Mouse (Mus musculus): ENCODE measurements around the gene Gm45140. TPM values are rescaled to one million over a fixed set of nuclear protein-coding genes. Genes with fewer than 3 reads are reported as not detected.

The Gm45140 gene
- polyA plus RNA-seq, 1 experiment from 2014 or later, result 2.3 TPM

DNA sequence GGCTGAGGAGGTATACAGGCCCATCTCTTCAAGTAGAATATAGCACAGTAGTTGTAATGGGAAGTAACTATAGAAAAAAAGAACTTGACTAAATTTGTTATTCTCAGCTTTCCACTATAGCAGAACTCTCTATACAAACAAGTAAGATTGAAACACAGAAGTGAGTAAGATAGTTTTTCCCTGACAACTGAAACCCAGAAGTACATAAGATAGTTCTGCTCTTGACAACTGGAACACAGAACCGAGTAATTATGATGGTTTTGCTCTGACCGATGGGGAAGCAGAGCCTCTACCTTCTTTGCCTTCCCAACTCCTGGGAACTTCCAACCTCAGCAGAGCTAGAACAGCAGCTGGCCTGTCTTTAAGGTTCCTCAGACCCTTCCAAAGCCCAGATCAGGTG, 26.5 kb downstream of the Gm45140 start:
- peaks cover 8% of the 10 kb centered on the region for H3K4me1 ChIP-seq (ENCODE audit: control insufficient read depth, insufficient read depth, low read length)
- H3K9ac ChIP-seq (ENCODE audit: low read depth, low read length), result no peak overlapping the region
- H3K4me3 ChIP-seq (ENCODE audit: low read depth, low read length), result no peak overlapping the region
- no peak for ATAC-seq (replicated peaks; ENCODE audit: insufficient number of reproducible peaks, low FRiP score, low TSS enrichment)
- no peaks in the 10 kb centered on the region for H3K27me3 ChIP-seq (ENCODE audit: control insufficient read depth, insufficient read depth, low read length)
- WGBS (ENCODE audit: insufficient replicate concordance), result 90% methylated on average over 2 of the region's 2 CpGs
- H3K4me2 ChIP-seq, result peak overlapping the region; percentile 97; the same call in 1 of the 2 replicates
- no peaks in the 10 kb centered on the region for H3K36me3 ChIP-seq (ENCODE audit: control insufficient read depth, insufficient read depth, low read length)
- no peaks in the 10 kb centered on the region for H3K9me3 ChIP-seq (replicated peaks; ENCODE audit: control insufficient read depth, low read length)
- no peak overlapping the region for H3K27ac ChIP-seq (ENCODE audit: low read depth, low read length)

DNA sequence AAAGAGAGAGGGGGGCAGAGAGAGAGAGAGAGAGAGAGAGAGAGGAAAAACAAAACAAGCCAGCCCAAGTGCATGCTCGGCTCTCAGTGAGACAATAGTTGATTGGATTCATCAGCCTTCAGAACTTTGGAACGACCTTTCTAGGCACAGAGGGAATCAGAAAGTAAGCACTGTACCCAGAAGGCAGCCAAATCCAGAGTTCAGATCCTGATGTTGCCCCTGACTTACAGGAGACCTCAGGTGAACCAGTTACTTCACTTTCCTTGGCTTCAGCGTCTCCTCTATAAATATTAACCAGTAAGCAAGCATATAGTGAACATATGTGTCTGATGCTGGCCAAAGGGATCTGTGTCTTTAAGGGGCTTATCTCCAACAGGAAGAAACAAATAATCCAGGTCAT, 27.1 kb downstream of the Gm45140 start:
- H3K27ac ChIP-seq (ENCODE audit: low read depth, low read length), result no peak overlapping the region
- no peak overlapping the region for H3K9ac ChIP-seq (ENCODE audit: low read depth, low read length)
- H3K4me3 ChIP-seq (ENCODE audit: low read depth, low read length), result no peak overlapping the region
- H3K9me3 ChIP-seq (replicated peaks; ENCODE audit: control insufficient read depth, low read length), result no peaks in the 10 kb centered on the region
- H3K4me1 ChIP-seq (ENCODE audit: control insufficient read depth, insufficient read depth, low read length), result peaks cover 8% of the 10 kb centered on the region
- H3K36me3 ChIP-seq (ENCODE audit: control insufficient read depth, insufficient read depth, low read length), result no peaks in the 10 kb centered on the region
- 68% methylated on average over 3 of the region's 3 CpGs for WGBS (ENCODE audit: insufficient replicate concordance)
- H3K27me3 ChIP-seq (ENCODE audit: control insufficient read depth, insufficient read depth, low read length), result no peaks in the 10 kb centered on the region
- H3K4me2 ChIP-seq, result no peak overlapping the region
- no peak for ATAC-seq (replicated peaks; ENCODE audit: insufficient number of reproducible peaks, low FRiP score, low TSS enrichment)

- no peak overlapping the region for H3K4me2 ChIP-seq
- H3K4me1 ChIP-seq (ENCODE audit: control insufficient read depth, insufficient read depth, low read length), result peaks cover 8% of the 10 kb centered on the region
- no peaks in the 10 kb centered on the region for H3K27me3 ChIP-seq (ENCODE audit: control insufficient read depth, insufficient read depth, low read length)
- 78% methylated on average over 4 of the region's 4 CpGs for WGBS (ENCODE audit: insufficient replicate concordance)
- ATAC-seq (replicated peaks; ENCODE audit: insufficient number of reproducible peaks, low FRiP score, low TSS enrichment), result no peak
- no peaks in the 10 kb centered on the region for H3K36me3 ChIP-seq (ENCODE audit: control insufficient read depth, insufficient read depth, low read length)
- no peak overlapping the region for H3K9ac ChIP-seq (ENCODE audit: low read depth, low read length)
- no peaks in the 10 kb centered on the region for H3K9me3 ChIP-seq (replicated peaks; ENCODE audit: control insufficient read depth, low read length)
- H3K27ac ChIP-seq (ENCODE audit: low read depth, low read length), result no peak overlapping the region; the same call in 1 of the 2 replicates
- H3K4me3 ChIP-seq (ENCODE audit: low read depth, low read length), result no peak overlapping the region
These were observed 27.7 kb downstream of the Gm45140 start for GRCm38 (mm10) chr6:87807735-87808440.

- Histone ChIP-seq H3K4me1 (ENCODE audit: control insufficient read depth, insufficient read depth, low read length) (no peaks in the 10 kb centered on the region), H3K36me3 (ENCODE audit: control insufficient read depth, insufficient read depth, low read length) (no peaks in the 10 kb centered on the region), H3K9ac (ENCODE audit: low read depth, low read length) (no peak overlapping the region), H3K27ac (ENCODE audit: low read depth, low read length) (no peak overlapping the region), H3K9me3 (replicated peaks; ENCODE audit: control insufficient read depth, low read length) (no peaks in the 10 kb centered on the region), H3K4me2 (no peak overlapping the region), H3K4me3 (ENCODE audit: low read depth, low read length) (no peak overlapping the region), H3K27me3 (ENCODE audit: control insufficient read depth, insufficient read depth, low read length) (no peaks in the 10 kb centered on the region)
- WGBS (ENCODE audit: insufficient replicate concordance), result 41% methylated on average over 2 of the region's 2 CpGs
- ATAC-seq (replicated peaks; ENCODE audit: insufficient number of reproducible peaks, low FRiP score, low TSS enrichment), result no peak
These were observed 28.7 kb downstream of the Gm45140 start for GRCm38 (mm10) chr6:87806857-87807256.

DNA sequence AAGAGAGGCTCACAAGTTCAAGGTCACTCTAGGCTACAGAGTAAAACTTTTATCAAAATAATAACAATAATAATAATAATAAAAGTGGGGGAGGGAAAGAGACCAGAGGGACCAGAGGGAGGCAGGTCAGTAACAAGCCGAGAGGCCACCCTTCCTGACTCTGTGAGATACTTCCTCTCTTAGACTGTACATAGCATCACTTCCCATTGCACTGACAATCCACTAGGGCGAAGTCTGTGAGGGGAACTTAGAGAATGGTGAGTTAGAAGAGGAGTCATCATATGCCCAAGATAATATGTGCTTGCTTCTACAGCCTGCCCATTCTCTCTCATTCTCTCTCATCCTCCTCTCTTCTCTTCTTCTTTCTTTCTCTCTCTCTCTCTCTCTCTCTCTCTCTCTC, 29.6 kb downstream of the Gm45140 start:
- Histone ChIP-seq H3K4me3 (ENCODE audit: low read depth, low read length) (no peak overlapping the region), H3K27me3 (ENCODE audit: control insufficient read depth, insufficient read depth, low read length) (no peaks in the 10 kb centered on the region), H3K4me2 (no peak overlapping the region), H3K27ac (ENCODE audit: low read depth, low read length) (no peak overlapping the region), H3K4me1 (ENCODE audit: control insufficient read depth, insufficient read depth, low read length) (no peaks in the 10 kb centered on the region), H3K9me3 (replicated peaks; ENCODE audit: control insufficient read depth, low read length) (no peaks in the 10 kb centered on the region), H3K36me3 (ENCODE audit: control insufficient read depth, insufficient read depth, low read length) (no peaks in the 10 kb centered on the region), H3K9ac (ENCODE audit: low read depth, low read length) (no peak overlapping the region)
- 61% methylated on average over 2 of the region's 2 CpGs for WGBS (ENCODE audit: insufficient replicate concordance)
- no peak for ATAC-seq (replicated peaks; ENCODE audit: insufficient number of reproducible peaks, low FRiP score, low TSS enrichment)

- H3K9ac ChIP-seq (ENCODE audit: low read depth, low read length), result no peak overlapping the region
- no peaks in the 10 kb centered on the region for H3K36me3 ChIP-seq (ENCODE audit: control insufficient read depth, insufficient read depth, low read length)
- H3K4me3 ChIP-seq (ENCODE audit: low read depth, low read length), result no peak overlapping the region
- H3K27me3 ChIP-seq (ENCODE audit: control insufficient read depth, insufficient read depth, low read length), result no peaks in the 10 kb centered on the region
- no peak for ATAC-seq (replicated peaks; ENCODE audit: insufficient number of reproducible peaks, low FRiP score, low TSS enrichment)
- H3K4me2 ChIP-seq, result no peak overlapping the region
- no peaks in the 10 kb centered on the region for H3K9me3 ChIP-seq (replicated peaks; ENCODE audit: control insufficient read depth, low read length)
- no peak overlapping the region for H3K27ac ChIP-seq (ENCODE audit: low read depth, low read length)
- H3K4me1 ChIP-seq (ENCODE audit: control insufficient read depth, insufficient read depth, low read length), result no peaks in the 10 kb centered on the region
- 90% methylated on average over 7 of the region's 7 CpGs for WGBS (ENCODE audit: insufficient replicate concordance)
These were observed 30.1 kb downstream of the Gm45140 start for GRCm38 (mm10) chr6:87805448-87805847.

DNA sequence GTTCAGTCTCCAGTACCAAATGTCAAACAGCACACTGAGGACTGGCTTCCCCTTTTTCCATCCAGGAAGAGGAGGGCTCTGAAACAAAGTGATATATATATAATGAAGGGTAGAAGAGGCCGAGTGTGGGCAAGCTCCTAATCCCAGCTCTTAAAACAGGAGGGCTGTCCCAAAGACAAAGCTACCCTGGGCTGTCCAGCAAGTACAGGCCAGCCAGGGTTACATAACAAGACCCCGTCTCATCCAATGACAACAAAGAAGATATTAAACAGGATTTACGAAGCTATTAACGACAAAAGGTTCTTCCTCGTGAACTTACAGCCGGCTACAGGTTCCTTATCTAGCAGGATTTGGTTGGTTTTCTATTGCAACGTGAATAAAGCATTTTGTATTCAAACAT, 30.7 kb downstream of the Gm45140 start:
- Histone ChIP-seq H3K27ac (ENCODE audit: low read depth, low read length) (no peak overlapping the region), H3K36me3 (ENCODE audit: control insufficient read depth, insufficient read depth, low read length) (no peaks in the 10 kb centered on the region), H3K9ac (ENCODE audit: low read depth, low read length) (no peak overlapping the region), H3K4me3 (ENCODE audit: low read depth, low read length) (no peak overlapping the region), H3K4me1 (ENCODE audit: control insufficient read depth, insufficient read depth, low read length) (no peaks in the 10 kb centered on the region), H3K4me2 (no peak overlapping the region), H3K27me3 (ENCODE audit: control insufficient read depth, insufficient read depth, low read length) (no peaks in the 10 kb centered on the region), H3K9me3 (replicated peaks; ENCODE audit: control insufficient read depth, low read length) (no peaks in the 10 kb centered on the region)
- 78% methylated on average over 7 of the region's 7 CpGs for WGBS (ENCODE audit: insufficient replicate concordance)
- ATAC-seq (replicated peaks; ENCODE audit: insufficient number of reproducible peaks, low FRiP score, low TSS enrichment), result no peak

GRCm38 (mm10) chr6:87804036-87804435, 31.6 kb downstream of the Gm45140 start:
- Histone ChIP-seq H3K27ac (ENCODE audit: low read depth, low read length) (no peak overlapping the region), H3K9me3 (replicated peaks; ENCODE audit: control insufficient read depth, low read length) (no peaks in the 10 kb centered on the region), H3K9ac (ENCODE audit: low read depth, low read length) (no peak overlapping the region), H3K36me3 (ENCODE audit: control insufficient read depth, insufficient read depth, low read length) (no peaks in the 10 kb centered on the region), H3K4me1 (ENCODE audit: control insufficient read depth, insufficient read depth, low read length) (0 out of 2 replicates have a peak, but pooled peaks cover 3% of the 10 kb centered on the region), H3K27me3 (ENCODE audit: control insufficient read depth, insufficient read depth, low read length) (no peaks in the 10 kb centered on the region), H3K4me2 (no peak overlapping the region), H3K4me3 (ENCODE audit: low read depth, low read length) (no peak overlapping the region)
- 74% methylated on average over 1 of the region's 1 CpGs for WGBS (ENCODE audit: insufficient replicate concordance)
- ATAC-seq (replicated peaks; ENCODE audit: insufficient number of reproducible peaks, low FRiP score, low TSS enrichment), result no peak

GRCm38 (mm10) chr6:87802462-87802861, 33.1 kb downstream of the Gm45140 start:
- Histone ChIP-seq H3K9me3 (replicated peaks; ENCODE audit: control insufficient read depth, low read length) (no peaks in the 10 kb centered on the region), H3K27me3 (ENCODE audit: control insufficient read depth, insufficient read depth, low read length) (no peaks in the 10 kb centered on the region), H3K4me1 (ENCODE audit: control insufficient read depth, insufficient read depth, low read length) (0 out of 2 replicates have a peak, but pooled peaks cover 3% of the 10 kb centered on the region), H3K9ac (ENCODE audit: low read depth, low read length) (no peak overlapping the region), H3K4me2 (no peak overlapping the region), H3K36me3 (ENCODE audit: control insufficient read depth, insufficient read depth, low read length) (no peaks in the 10 kb centered on the region), H3K27ac (ENCODE audit: low read depth, low read length) (no peak overlapping the region), H3K4me3 (ENCODE audit: low read depth, low read length) (no peak overlapping the region)
- 86% methylated on average over 7 of the region's 7 CpGs for WGBS (ENCODE audit: insufficient replicate concordance)
- no peak for ATAC-seq (replicated peaks; ENCODE audit: insufficient number of reproducible peaks, low FRiP score, low TSS enrichment)

All from heart, embryonic 11.5 days (tissue).